In the genomic region with DNA sequence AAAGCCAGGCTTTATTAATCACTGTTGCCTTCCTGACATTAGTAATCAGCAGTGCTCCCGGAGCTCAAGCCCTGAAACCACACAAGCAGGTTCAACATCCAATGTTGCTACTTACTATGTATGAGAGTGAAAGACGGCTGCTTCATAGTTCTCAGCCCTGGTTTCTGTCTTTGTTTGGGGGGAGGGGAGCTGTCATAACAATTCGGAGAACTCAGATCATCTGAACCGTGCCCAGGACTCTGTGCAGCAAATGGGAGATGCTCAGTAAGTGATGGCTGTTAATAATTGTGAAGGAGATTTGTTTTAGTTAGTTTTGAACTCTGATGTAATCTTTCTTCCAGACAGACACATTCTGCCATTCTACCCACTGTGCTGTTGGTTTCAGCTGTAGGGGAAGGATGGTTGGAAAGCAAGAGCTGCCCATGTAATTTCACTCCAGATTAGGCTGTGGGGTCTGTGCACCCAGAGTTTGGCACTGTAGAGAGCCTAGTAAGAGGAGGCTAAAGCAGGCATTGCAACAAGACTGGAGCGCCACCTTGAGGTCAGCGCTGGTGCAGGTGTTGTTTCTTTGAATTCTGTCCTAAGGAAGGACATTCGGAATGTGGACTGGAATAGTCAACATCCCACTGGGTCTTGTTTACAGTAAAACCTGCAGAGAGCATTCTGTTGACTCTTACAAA, we compare ENCODE assay signal across 9 mouse cellular contexts. TPM values are rescaled to one million over a fixed set of nuclear protein-coding genes. Genes with fewer than 3 reads are reported as not detected.
DNase-seq lines count a peak whose midpoint lies in the region; ATAC-seq lines count a peak whose summit lies in the region.
"Had no signal": no experiment of that assay in that cellular context is flagged by ENCODE, and none has a peak within 500 bp of the region (broad histone marks: within the 10 kb centered on the region; RNA-seq: fewer than 3 reads in every experiment).

No protein-coding gene starts in this region.

- WGBS in forebrain, embryonic 14.5 days: 26% methylated on average over 7 of the region's 7 CpGs

- H3K27ac ChIP-seq in forebrain, embryonic 14.5 days (ENCODE audit: low read depth, low read length): no peak overlapping the region
- H3K27ac ChIP-seq: hindbrain, embryonic 15.5 days had no signal

- no peak for ATAC-seq in forebrain, embryonic 14.5 days
- ATAC-seq in hematopoietic stem cell, adult 5-6 weeks (replicated peaks in 1 of 2; ENCODE audit: insufficient read depth in 1 of 2, low FRiP score in 2 of 2, low TSS enrichment in 1 of 2, low read depth in 1 of 2, poor library complexity in 2 of 2, severe bottlenecking in 2 of 2): peak; percentile 68 to 85

- H3K27me3 ChIP-seq in forebrain, embryonic 14.5 days (replicated peaks; ENCODE audit: control insufficient read depth, insufficient read depth, low read length): no peaks in the 10 kb centered on the region; the same call in 1 of the 2 replicates

- DNase-seq in MEL-GATA-1-ER (ENCODE audit: extremely low read depth, low read depth): peak; percentile 40
- peak; percentile 8 for DNase-seq in brain, embryonic 18.5 days (ENCODE audit: low read depth, low spot score)
- DNase-seq in forebrain, embryonic 14.5 days (ENCODE audit: low spot score): peak; percentile 83
- DNase-seq in layer of hippocampus, postnatal 10 days (ENCODE audit: low spot score in 2 of 2): peak; percentile 83 to 84
- DNase-seq in lung, postnatal 4 days: peak; percentile 68 to 82
- DNase-seq in right cerebral cortex, postnatal 4 days: peak; percentile 81
- DNase-seq in yolk sac, embryonic 10.5 days (ENCODE audit: low spot score): peak; percentile 77

- H3K4me3 ChIP-seq in forebrain, embryonic 14.5 days (ENCODE audit: low read depth, low read length): no peak overlapping the region
- H3K4me3 ChIP-seq: hindbrain, embryonic 15.5 days had no signal

- no peak overlapping the region for H3K4me2 ChIP-seq in forebrain, embryonic 14.5 days (ENCODE audit: low read length)
- H3K4me2 ChIP-seq: hindbrain, embryonic 15.5 days had no signal

- no peaks in the 10 kb centered on the region for H3K9me3 ChIP-seq in forebrain, embryonic 14.5 days (replicated peaks; ENCODE audit: control insufficient read depth, low read length)
- H3K9me3 ChIP-seq: hindbrain, embryonic 15.5 days had no signal

- no peaks in the 10 kb centered on the region for H3K4me1 ChIP-seq in forebrain, embryonic 14.5 days (ENCODE audit: control insufficient read depth, insufficient read depth, low read length)
- H3K4me1 ChIP-seq: hindbrain, embryonic 15.5 days had no signal

- no peaks in the 10 kb centered on the region for H3K36me3 ChIP-seq in forebrain, embryonic 14.5 days (ENCODE audit: control insufficient read depth, insufficient read depth, low read length)
- H3K36me3 ChIP-seq: hindbrain, embryonic 15.5 days had no signal

- H3K9ac ChIP-seq in forebrain, embryonic 14.5 days (ENCODE audit: low read length): no peak overlapping the region
- H3K9ac ChIP-seq: hindbrain, embryonic 15.5 days had no signal

RNA-seq across cellular contexts. Expression of gene Ddx52, which starts 5.7 kb away (rescaled TPM):
- 32.6 and 33.7 TPM in 2 replicates for polyA plus RNA-seq in forebrain, embryonic 14.5 days (2014; fragmentation: Nextera tagmentation; extraction: Ambion mirVana)
- 71.9 and 90.3 TPM in 2 replicates for total RNA-seq in hematopoietic stem cell, adult 5-6 weeks (2017)
- total RNA-seq in layer of hippocampus, postnatal 10 days (2021): 10 to 100 TPM; 12.1 to 12.7 TPM

RNA-seq across cellular contexts. Expression of gene Synrg, which starts 28.1 kb away (rescaled TPM):
- 24.3 and 28.7 TPM in 2 replicates for polyA plus RNA-seq in forebrain, embryonic 14.5 days (2014; fragmentation: Nextera tagmentation; extraction: Ambion mirVana)
- total RNA-seq in hematopoietic stem cell, adult 5-6 weeks (2017): 17.0 and 18.2 TPM in 2 replicates
- total RNA-seq in layer of hippocampus, postnatal 10 days (2021): 10 to 100 TPM; 52.6 to 54.5 TPM

Comparison
In these comparisons a context has a peak if more than half of its experiments do, and no peak if none do; other contexts are left out.
1. DNase-seq: peak in every context shown above with its lines; median percentile 84 in layer of hippocampus, postnatal 10 days; 83 in forebrain, embryonic 14.5 days; 81 in right cerebral cortex, postnatal 4 days; 77 in yolk sac, embryonic 10.5 days; 75 in lung, postnatal 4 days; 40 in MEL-GATA-1-ER; 8 in brain, embryonic 18.5 days.